In genomic region chr19:46789782-46790181, GRCm38 (mm10) we compare ENCODE assay signal across 17 mouse cellular contexts.
"Had no signal": no experiment of that assay in that cellular context is flagged by ENCODE, and none has a peak within 500 bp of the region (broad histone marks: within the 10 kb centered on the region; RNA-seq: fewer than 3 reads in every experiment).

No protein-coding gene starts in this region.

- DNase-seq: liver, postnatal 0 days; lung, adult 2 months; lung, postnatal 14 days; lung, postnatal 36 days; thymus, adult 18-20 months; thymus, postnatal 14 days; thymus, postnatal 36 days had no signal

- H3K27ac ChIP-seq: liver, embryonic 15.5 days; lung, embryonic 15.5 days; macrophage; midbrain, embryonic 13.5 days; midbrain, embryonic 15.5 days; neural tube, embryonic 12.5 days; stomach, embryonic 15.5 days; stomach, postnatal 0 days had no signal

- H3K4me3 ChIP-seq: liver, embryonic 15.5 days; lung, embryonic 15.5 days; megakaryocyte, embryonic 14.5 days; midbrain, embryonic 13.5 days; midbrain, embryonic 15.5 days; neural tube, embryonic 12.5 days; stomach, embryonic 15.5 days had no signal

- H3K27me3 ChIP-seq: liver, embryonic 15.5 days; lung, embryonic 15.5 days; midbrain, embryonic 13.5 days; midbrain, embryonic 15.5 days; neural tube, embryonic 12.5 days; stomach, embryonic 15.5 days had no signal

- H3K9ac ChIP-seq: liver, embryonic 15.5 days; liver, postnatal 0 days; lung, embryonic 15.5 days; midbrain, embryonic 13.5 days; midbrain, embryonic 15.5 days; neural tube, embryonic 12.5 days; stomach, embryonic 15.5 days had no signal

- ATAC-seq: liver, postnatal 0 days; lung, postnatal 0 days; midbrain, embryonic 13.5 days; midbrain, embryonic 15.5 days had no signal

- H3K36me3 ChIP-seq: liver, embryonic 15.5 days; lung, embryonic 15.5 days; midbrain, embryonic 13.5 days; midbrain, embryonic 15.5 days; neural tube, embryonic 12.5 days; stomach, embryonic 15.5 days had no signal

- H3K4me1 ChIP-seq: neural tube, embryonic 12.5 days; stomach, embryonic 15.5 days had no signal
